Mouse (Mus musculus): ENCODE measurements around the gene F13b. TPM values are rescaled to one million over a fixed set of nuclear protein-coding genes. Genes with fewer than 3 reads are reported as not detected.

Gene F13b
- total and polyA plus RNA-seq, 3 experiments, result not detected

DNA sequence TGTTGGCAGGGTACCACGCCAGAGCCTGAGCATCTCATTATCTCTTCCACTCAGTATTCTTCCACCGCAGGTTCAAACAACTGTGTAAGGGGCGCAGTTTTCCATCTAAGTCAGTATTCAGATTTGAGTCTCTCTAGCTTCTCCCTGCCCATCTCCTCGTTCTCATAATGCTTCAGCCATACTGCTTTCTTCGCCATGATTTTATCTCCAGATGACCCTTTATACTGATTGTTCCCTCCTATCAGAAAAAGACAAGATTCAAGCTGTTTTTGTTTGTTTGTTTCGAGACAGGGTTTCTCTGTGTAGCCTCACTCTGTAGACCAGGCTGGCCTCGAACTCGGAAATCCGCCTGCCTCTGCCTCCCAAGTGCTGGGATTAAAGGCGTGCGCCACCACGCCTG is 13.1 kb downstream of the F13b start:
- Histone ChIP-seq H3K4me3 (replicated peaks in 1 of 3; ENCODE audit: low read depth in 2 of 3, low read length in 2 of 3, poor library complexity in 1 of 3) (no peak overlapping the region), H3K79me2 (replicated peaks; ENCODE audit: control insufficient read depth, extremely low read depth, insufficient read depth, poor library complexity, severe bottlenecking) (no peaks in the 10 kb centered on the region), H3K27ac (ENCODE audit: insufficient read depth, low read depth) (no peak overlapping the region), H3K4me1 (ENCODE audit: control insufficient read depth in 1 of 2, insufficient read depth in 2 of 2) (no peaks in the 10 kb centered on the region), H3K27me3 (replicated peaks) (no peaks in the 10 kb centered on the region), H3K9ac (ENCODE audit: insufficient read depth, low read depth) (no peak overlapping the region), H3K9me3 (replicated peaks; ENCODE audit: low read length) (no peaks in the 10 kb centered on the region), H3K4me2 (ENCODE audit: insufficient read depth, low read depth, poor library complexity, severe bottlenecking) (no peak overlapping the region), H3K36me3 (replicated peaks in 1 of 2; ENCODE audit: control insufficient read depth in 1 of 2, insufficient read depth in 1 of 2, low read length in 1 of 2) (no peaks in the 10 kb centered on the region)
- dilution Hi-C loops (cut with MboI; ENCODE audit: extremely low pct_ligation_motif_present, extremely low pct_unique_long_range_greater_than_20kb, low sequenced_read_pairs), result no loop called here
- TF ChIP-seq SMC3 (IDR thresholded peaks at IDR 0.05; ENCODE audit: low read depth, low read length) (no peak), GABPA (IDR thresholded peaks at IDR 0.05; ENCODE audit: insufficient replicate concordance, low read depth, low read length) (no peak), RAD21 (IDR thresholded peaks at IDR 0.05; ENCODE audit: low read depth, low read length) (no peak), TCF12 (IDR thresholded peaks at IDR 0.05; ENCODE audit: low read depth, low read length) (no peak), MXI1 (IDR thresholded peaks at IDR 0.05; ENCODE audit: low read depth, low read length) (no peak), SIN3A (IDR thresholded peaks at IDR 0.05; ENCODE audit: low read length) (no peak), KAT2A (IDR thresholded peaks at IDR 0.05; ENCODE audit: insufficient replicate concordance, low read length) (no peak), EP300 (IDR thresholded peaks at IDR 0.05; ENCODE audit: low read length) (no peak), MAFK (IDR thresholded peaks at IDR 0.05; ENCODE audit: insufficient replicate concordance, low read length) (no peak), HCFC1 (IDR thresholded peaks at IDR 0.05; ENCODE audit: low read depth, low read length) (no peak), USF1 (IDR thresholded peaks at IDR 0.05; ENCODE audit: low read depth, low read length) (no peak), ZKSCAN1 (IDR thresholded peaks at IDR 0.05; ENCODE audit: borderline replicate concordance, low read depth, low read length) (no peak), MEF2A (IDR thresholded peaks at IDR 0.05; ENCODE audit: borderline replicate concordance, low read depth, low read length) (no peak), PAX5 (IDR thresholded peaks at IDR 0.05; ENCODE audit: low read length) (no peak), JUND (conservative IDR thresholded peaks at IDR 0.05; ENCODE audit: low read depth, low read length) (no peak), CHD1 (IDR thresholded peaks at IDR 0.05; ENCODE audit: low read depth, low read length) (no peak), MAX (IDR thresholded peaks at IDR 0.05; ENCODE audit: low read length) (no peak), ELF1 (IDR thresholded peaks at IDR 0.05; ENCODE audit: low read depth, low read length) (no peak), USF2 (conservative IDR thresholded peaks at IDR 0.05; ENCODE audit: low read depth, low read length) (no peak), IRF4 (IDR thresholded peaks at IDR 0.05; ENCODE audit: low read depth, low read length) (no peak)
- in situ Hi-C loops (cut with MboI; ENCODE audit: low pct_ligation_motif_present, low pct_unique_long_range_greater_than_20kb, low sequenced_read_pairs), result no loop called here
- DNase-seq (ENCODE audit: extremely low read depth), result no peak

DNA sequence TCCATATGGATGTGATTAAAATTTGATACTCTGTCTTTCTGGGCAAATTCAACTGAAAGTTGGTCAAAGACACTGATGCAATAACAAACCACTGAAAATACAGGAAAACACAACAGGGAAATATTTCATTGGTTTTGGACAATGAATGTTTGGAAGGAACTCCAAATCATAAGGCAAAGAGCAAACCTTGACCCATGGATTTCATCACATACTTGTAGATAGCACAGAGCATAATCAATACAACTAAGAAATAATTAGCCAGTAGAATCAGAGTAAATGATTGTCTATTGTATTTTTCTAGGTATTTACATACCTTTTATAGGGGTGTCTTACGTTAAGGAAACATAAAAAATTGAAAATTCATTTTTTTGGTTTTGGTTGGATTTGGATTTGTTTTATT is 47.0 kb downstream of the F13b start:
- TF ChIP-seq CHD2 (IDR thresholded peaks at IDR 0.05; ENCODE audit: low read length) (no peak), MEF2A (IDR thresholded peaks at IDR 0.05; ENCODE audit: borderline replicate concordance, low read depth, low read length) (no peak), CHD1 (IDR thresholded peaks at IDR 0.05; ENCODE audit: low read depth, low read length) (no peak), ZMIZ1 (IDR thresholded peaks at IDR 0.05; ENCODE audit: low read depth, low read length) (no peak), GABPA (IDR thresholded peaks at IDR 0.05; ENCODE audit: insufficient replicate concordance, low read depth, low read length) (no peak), PAX5 (IDR thresholded peaks at IDR 0.05; ENCODE audit: low read length) (no peak), EP300 (IDR thresholded peaks at IDR 0.05; ENCODE audit: low read length) (no peak), NELFE (IDR thresholded peaks at IDR 0.05; ENCODE audit: low read depth, low read length) (no peak), JUND (conservative IDR thresholded peaks at IDR 0.05; ENCODE audit: low read depth, low read length) (no peak), ZKSCAN1 (IDR thresholded peaks at IDR 0.05; ENCODE audit: borderline replicate concordance, low read depth, low read length) (no peak), USF2 (conservative IDR thresholded peaks at IDR 0.05; ENCODE audit: low read depth, low read length) (no peak), MYC (IDR thresholded peaks at IDR 0.05; ENCODE audit: low read depth, low read length) (no peak)
- Histone ChIP-seq H3K27me3 (replicated peaks) (no peaks in the 10 kb centered on the region), H3K4me3 (replicated peaks in 1 of 3; ENCODE audit: low read depth in 2 of 3, low read length in 2 of 3, poor library complexity in 1 of 3) (no peak overlapping the region), H3K36me3 (replicated peaks in 1 of 2; ENCODE audit: control insufficient read depth in 1 of 2, insufficient read depth in 1 of 2, low read length in 1 of 2) (no peaks in the 10 kb centered on the region), H3K4me2 (ENCODE audit: insufficient read depth, low read depth, poor library complexity, severe bottlenecking) (no peak overlapping the region), H3K9me3 (replicated peaks; ENCODE audit: low read length) (no peaks in the 10 kb centered on the region), H3K79me2 (replicated peaks; ENCODE audit: control insufficient read depth, extremely low read depth, insufficient read depth, poor library complexity, severe bottlenecking) (no peaks in the 10 kb centered on the region), H3K9ac (ENCODE audit: insufficient read depth, low read depth) (no peak overlapping the region), H3K27ac (ENCODE audit: insufficient read depth, low read depth) (no peak overlapping the region), H3K4me1 (ENCODE audit: control insufficient read depth in 1 of 2, insufficient read depth in 2 of 2) (no peaks in the 10 kb centered on the region)
- DNase-seq (ENCODE audit: extremely low read depth), result no peak
- dilution Hi-C loops (cut with MboI; ENCODE audit: extremely low pct_ligation_motif_present, extremely low pct_unique_long_range_greater_than_20kb, low sequenced_read_pairs), result no loop called here
- in situ Hi-C loops (cut with MboI; ENCODE audit: low pct_ligation_motif_present, low pct_unique_long_range_greater_than_20kb, low sequenced_read_pairs), result no loop called here
